Mouse (Mus musculus) retina, embryonic 14.5 days (tissue): ENCODE measurements around the gene Gm8279.
"Not testable (repeated sequence)": the region's sequence is repeated elsewhere in the genome, so short reads cannot be mapped to it uniquely, and the experiment has no call there.

Experiments used
- DNase-seq: peaks from one replicate; pipeline ENCODE4 v3.0.0-alpha.2; 2015; ENCODE audit warnings: low spot score

Gm8279 gene

GRCm38 (mm10) chr14:5131219-5131618, at the start of gene Gm8279:
Gene Gm8279, plus strand, starts transcription at chr14:5131519.
- not testable (repeated sequence) for DNase-seq

- DNase-seq: not testable (repeated sequence)
Observed at GRCm38 (mm10) chr14:5164235-5164634, 32.9 kb downstream of the Gm8279 start, which contains the start of gene Gm3317. Gene Gm3317, plus strand, starts transcription at chr14:5164535.

- DNase-seq: not testable (repeated sequence)
Observed at GRCm38 (mm10) chr14:5185493-5185892, 54.2 kb downstream of the Gm8279 start, which contains the start of gene Gm8271. Gene Gm8271, plus strand, starts transcription at chr14:5185793.
